Mouse (Mus musculus) midbrain, embryonic 16.5 days (tissue): Measurements from ENCODE around the gene Cdon. TPM values are rescaled to one million over a fixed set of nuclear protein-coding genes. Genes with fewer than 3 reads are reported as not detected.

Source experiments
- ATAC-seq: fragments of 200-750 bp; cut with Nextera tagmentation; 2 replicates; pipeline ENCODE4 v1.8.0; 2017; ENCODE audit warnings: moderate TSS enrichment
- H3K27ac ChIP-seq: fragments of 300-500 bp; sonication (generic); 2 replicates; pipeline ENCODE4 v1.5.1; 2014; ENCODE audit warnings: mild to moderate bottlenecking, low read length, mixed read lengths
- H3K27me3 ChIP-seq: fragments of 300-500 bp; sonication (generic); 2 replicates; pipeline ENCODE4 v1.6.1; 2014; ENCODE audit warnings: low read depth, low read length, mixed read lengths; ENCODE audit not compliant: control insufficient read depth, insufficient read depth
- H3K36me3 ChIP-seq: fragments of 300-500 bp; sonication (generic); 2 replicates; pipeline ENCODE4 v1.6.1; 2014; ENCODE audit warnings: mild to moderate bottlenecking, low read length, moderate library complexity, mixed read lengths; ENCODE audit not compliant: control insufficient read depth, insufficient read depth
- H3K4me1 ChIP-seq: fragments of 300-500 bp; sonication (generic); 2 replicates; pipeline ENCODE4 v1.6.1; 2014; ENCODE audit warnings: mild to moderate bottlenecking, low read length, mixed read lengths; ENCODE audit not compliant: control insufficient read depth, insufficient read depth
- H3K4me2 ChIP-seq: fragments of 300-500 bp; sonication (generic); 2 replicates; pipeline ENCODE4 v1.6.1; 2014; ENCODE audit warnings: mild to moderate bottlenecking, low read length, mixed read lengths
- H3K4me3 ChIP-seq: fragments of 300-500 bp; sonication (generic); 2 replicates; pipeline ENCODE4 v1.5.1; 2014; ENCODE audit warnings: low read depth, mild to moderate bottlenecking, low read length, moderate library complexity, mixed read lengths
- H3K9ac ChIP-seq: fragments of 300-500 bp; sonication (generic); 2 replicates; pipeline ENCODE4 v1.6.1; 2014; ENCODE audit warnings: low read depth, low read length, mixed read lengths
- H3K9me3 ChIP-seq: fragments of 300-500 bp; sonication (generic); replicated peaks from 2 replicates; pipeline ENCODE4 v1.6.1; 2014; ENCODE audit warnings: mild to moderate bottlenecking, low read length, mixed read lengths; ENCODE audit not compliant: control insufficient read depth, poor library complexity, severe bottlenecking
- WGBS: fragments of 180-500 bp; shearing (Covaris S2); extraction: QIAGEN DNeasy Blood & Tissue Kit; methylation state at CpG from one replicate; pipeline ENCODE4 v1.1.7; 2014; 5-methylcytosine and 5-hydroxymethylcytosine counted together
- polyA plus RNA-seq: library from polyadenylated mRNA; unstranded; fragments of >200 nt; fragmentation: Nextera tagmentation; extraction: Ambion mirVana; gene quantifications from 2 replicates; pipeline ENCODE4 v1.2.1, GENCODE M21; 2015

The Cdon gene
- polyA plus RNA-seq, 1 experiment from 2014 or later, result 2.1 TPM

DNA sequence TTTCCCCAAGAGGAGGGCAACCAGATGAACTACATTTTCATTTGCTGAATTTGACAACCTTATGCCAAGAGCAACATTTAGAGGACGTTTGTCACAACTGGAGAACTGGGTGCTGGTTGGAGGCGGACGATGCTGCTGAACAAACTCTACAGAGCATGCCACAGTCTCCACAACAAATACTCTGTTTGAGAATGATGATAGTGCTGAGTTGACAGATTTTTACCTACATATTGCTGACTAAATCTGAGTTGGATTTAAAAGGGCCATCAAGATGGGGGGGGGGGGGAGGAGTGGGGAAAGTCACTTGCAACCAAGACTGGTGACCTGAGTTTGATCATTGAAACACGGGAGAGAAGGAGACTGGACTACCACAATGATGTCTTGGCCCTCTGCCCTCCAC is 17.4 kb upstream of the Cdon start:
- Histone ChIP-seq H3K27ac (no peak overlapping the region), H3K4me2 (no peak overlapping the region), H3K4me3 (no peak overlapping the region), H3K4me1 (peaks cover 11% of the 10 kb centered on the region; the same call in 1 of the 2 replicates), H3K9ac (no peak overlapping the region), H3K27me3 (no peaks in the 10 kb centered on the region; the same call in 1 of the 2 replicates), H3K9me3 (no peaks in the 10 kb centered on the region), H3K36me3 (no peaks in the 10 kb centered on the region)
- no peak for ATAC-seq
- WGBS, result 68% methylated on average over 4 of the region's 4 CpGs

- no peak overlapping the region for H3K27ac ChIP-seq
- no peaks in the 10 kb centered on the region for H3K36me3 ChIP-seq
- peaks cover 10% of the 10 kb centered on the region; the same call in 1 of the 2 replicates for H3K4me1 ChIP-seq
- no peak overlapping the region for H3K4me3 ChIP-seq
- ATAC-seq, result no peak
- peaks cover 3% of the 10 kb centered on the region for H3K27me3 ChIP-seq
- no peak overlapping the region for H3K4me2 ChIP-seq
- WGBS, result 27% methylated on average over 13 of the region's 13 CpGs
- H3K9ac ChIP-seq, result no peak overlapping the region
- H3K9me3 ChIP-seq, result no peaks in the 10 kb centered on the region
Observed at GRCm38 (mm10) chr9:35405038-35405905, 15.7 kb upstream of the Cdon start.

DNA sequence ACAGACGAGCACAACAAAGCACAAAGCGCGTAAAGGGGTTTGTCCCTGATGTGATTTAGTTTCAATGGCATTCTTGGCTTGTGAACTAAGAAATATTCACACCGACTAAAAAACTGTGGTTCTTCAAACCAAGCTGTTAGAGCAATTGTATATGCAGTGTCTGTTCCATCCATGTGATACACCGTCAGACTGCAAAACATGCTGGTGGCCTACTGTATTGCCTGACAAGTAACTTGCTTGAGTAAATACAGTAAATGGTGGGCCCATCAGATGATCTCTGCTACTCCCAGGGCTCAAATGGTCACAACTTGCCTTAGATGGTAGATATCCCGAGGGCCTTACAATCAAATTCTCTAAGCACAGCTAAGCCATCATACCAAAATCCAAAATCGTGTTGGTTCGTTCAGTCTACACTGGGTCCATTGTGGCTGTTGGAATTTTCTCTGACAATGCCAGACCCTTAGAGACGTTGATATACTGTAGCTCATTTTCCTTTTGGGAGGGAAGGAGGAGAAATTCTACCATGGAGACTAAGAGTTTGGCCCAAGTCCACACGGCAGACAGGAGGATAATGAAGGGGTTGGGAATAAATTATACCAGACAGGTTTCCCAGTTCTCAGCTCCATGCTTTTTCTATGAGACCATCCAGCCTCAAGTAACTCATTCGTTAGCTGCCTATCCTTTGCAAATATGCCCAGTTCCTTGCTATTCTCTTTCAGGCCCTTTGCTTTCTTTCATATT is 9.5 kb upstream of the Cdon start:
- H3K9ac ChIP-seq, result no peak overlapping the region
- H3K4me3 ChIP-seq, result no peak overlapping the region
- no peaks in the 10 kb centered on the region for H3K36me3 ChIP-seq
- no peak overlapping the region for H3K4me2 ChIP-seq
- peaks cover 7% of the 10 kb centered on the region; the same call in 1 of the 2 replicates for H3K27me3 ChIP-seq
- WGBS, result 63% methylated on average over 11 of the region's 11 CpGs
- no peak overlapping the region for H3K27ac ChIP-seq
- H3K9me3 ChIP-seq, result no peaks in the 10 kb centered on the region
- H3K4me1 ChIP-seq, result peaks cover 3% of the 10 kb centered on the region; the same call in 1 of the 2 replicates
- ATAC-seq, result 0 out of 2 replicates have a peak, but pooled peaks have one; percentile 20

- no peaks in the 10 kb centered on the region for H3K9me3 ChIP-seq
- peaks cover 7% of the 10 kb centered on the region; the same call in 1 of the 2 replicates for H3K27me3 ChIP-seq
- peaks cover 3% of the 10 kb centered on the region; the same call in 1 of the 2 replicates for H3K4me1 ChIP-seq
- H3K9ac ChIP-seq, result no peak overlapping the region
- no peak overlapping the region for H3K4me3 ChIP-seq
- WGBS, result 20% methylated on average over 7 of the region's 7 CpGs
- no peak overlapping the region for H3K27ac ChIP-seq
- no peak overlapping the region for H3K4me2 ChIP-seq
- no peaks in the 10 kb centered on the region for H3K36me3 ChIP-seq
- ATAC-seq, result 0 out of 2 replicates have a peak, but pooled peaks have one; percentile 31
Observed at GRCm38 (mm10) chr9:35411975-35412374, 9.0 kb upstream of the Cdon start.

DNA sequence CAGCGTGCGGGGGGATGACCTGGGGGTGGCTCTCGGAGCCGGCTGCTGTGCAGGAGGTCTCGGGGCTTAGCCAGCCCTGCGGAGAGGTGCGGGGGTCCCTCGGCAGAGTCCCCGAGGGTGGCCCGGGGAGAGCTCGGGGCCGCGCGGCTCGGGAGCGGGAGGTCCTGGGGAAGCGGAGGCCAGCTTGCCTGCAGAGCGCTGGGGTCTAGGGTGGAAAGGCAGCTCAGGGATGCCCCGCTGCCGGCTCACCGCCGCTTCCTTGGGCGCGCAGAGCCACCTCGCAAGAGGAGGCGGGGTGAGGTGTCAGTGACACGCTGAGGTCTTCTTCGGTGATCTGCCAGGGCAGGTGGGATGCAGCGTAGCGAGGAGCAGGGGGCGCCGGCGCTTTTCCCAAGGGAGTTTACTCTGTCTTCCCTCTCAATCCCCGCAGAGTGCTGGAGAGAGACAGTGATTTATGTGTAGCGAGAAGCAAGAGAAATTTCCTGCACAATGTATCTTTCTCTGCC is 855 bp downstream of the Cdon start:
- H3K9ac ChIP-seq, result peak overlapping the region; percentile 92
- no peaks in the 10 kb centered on the region for H3K9me3 ChIP-seq
- under 1% methylated on average over 32 of the region's 35 CpGs for WGBS
- peak; percentile 80 for ATAC-seq
- peak overlapping the region; percentile 65 for H3K4me2 ChIP-seq
- H3K4me1 ChIP-seq, result peaks cover 35% of the 10 kb centered on the region
- H3K36me3 ChIP-seq, result no peaks in the 10 kb centered on the region
- H3K27ac ChIP-seq, result peak overlapping the region; percentile 95
- H3K4me3 ChIP-seq, result peak overlapping the region; percentile 79
- H3K27me3 ChIP-seq, result peaks cover 5% of the 10 kb centered on the region; the same call in 1 of the 2 replicates

DNA sequence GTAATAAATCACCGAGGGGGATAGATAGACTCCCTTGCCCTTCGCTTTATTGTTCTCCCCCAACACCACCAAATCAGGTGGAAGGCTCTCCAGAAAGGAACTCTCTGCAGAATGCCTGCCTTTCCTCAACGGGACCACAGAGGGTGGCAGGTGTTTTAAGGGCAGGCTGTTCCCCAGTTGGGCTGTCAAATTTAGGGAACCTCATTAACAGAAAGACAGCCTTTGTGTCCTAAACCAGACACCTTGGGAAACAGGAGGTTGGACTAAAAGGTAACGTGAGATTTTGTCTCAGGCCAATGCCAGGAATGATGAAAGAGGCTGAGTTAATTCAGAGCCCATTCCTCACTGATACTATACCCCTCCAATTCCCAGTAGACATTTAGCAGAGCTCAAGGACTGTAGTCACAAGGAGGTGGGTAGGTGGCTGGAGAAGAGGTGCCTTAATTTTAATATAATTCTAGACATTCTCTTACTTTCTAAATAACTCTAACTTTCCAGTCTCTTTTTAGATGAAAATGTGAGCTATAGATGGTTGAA is 1.5 kb downstream of the Cdon start:
- no peaks in the 10 kb centered on the region for H3K36me3 ChIP-seq

GRCm38 (mm10) chr9:35423265-35423664 is 2.3 kb downstream of the Cdon start:
- H3K9me3 ChIP-seq, result no peaks in the 10 kb centered on the region
- no peaks in the 10 kb centered on the region for H3K36me3 ChIP-seq
- no peak for ATAC-seq
- H3K9ac ChIP-seq, result no peak overlapping the region
- peak overlapping the region; percentile 79 for H3K4me3 ChIP-seq
- no peak overlapping the region for H3K27ac ChIP-seq
- H3K4me1 ChIP-seq, result peaks cover 38% of the 10 kb centered on the region
- peaks cover 4% of the 10 kb centered on the region; the same call in 1 of the 2 replicates for H3K27me3 ChIP-seq
- H3K4me2 ChIP-seq, result peak overlapping the region; percentile 65
- WGBS, result 7% methylated on average over 4 of the region's 4 CpGs

More for the DNA sequence above, 1.5 kb downstream of the Cdon start:
- Histone ChIP-seq H3K27me3 (peaks cover 5% of the 10 kb centered on the region; the same call in 1 of the 2 replicates), H3K4me2 (peak overlapping the region; percentile 65), H3K27ac (peak overlapping the region; percentile 95), H3K9ac (peak overlapping the region; percentile 92), H3K9me3 (no peaks in the 10 kb centered on the region), H3K4me3 (peak overlapping the region; percentile 79), H3K4me1 (peaks cover 35% of the 10 kb centered on the region)
- WGBS, result 2% methylated on average over 4 of the region's 4 CpGs
- ATAC-seq, result no peak

DNA sequence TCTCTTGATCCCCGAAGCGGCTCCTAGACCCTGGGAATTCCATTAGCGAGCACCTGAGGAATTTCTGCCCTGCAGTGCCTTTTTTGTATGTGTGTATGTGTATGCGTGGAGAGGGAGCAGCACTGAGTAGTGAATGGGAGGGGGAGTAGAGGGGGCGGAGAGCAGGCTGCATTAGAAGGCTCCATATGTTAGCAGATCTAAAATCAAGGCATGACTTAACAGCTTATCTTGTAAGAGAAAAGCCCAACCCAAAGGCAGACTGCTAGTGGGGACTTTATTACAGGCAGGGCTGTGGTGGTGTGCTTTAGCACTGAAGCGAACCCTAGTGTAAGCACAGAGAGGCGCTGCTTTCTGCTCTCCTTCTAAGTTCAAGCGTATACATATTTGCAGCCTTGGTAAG is 3.7 kb downstream of the Cdon start:
- Histone ChIP-seq H3K27ac (peak overlapping the region; percentile 63), H3K36me3 (no peaks in the 10 kb centered on the region), H3K4me2 (peak overlapping the region; percentile 67), H3K27me3 (no peaks in the 10 kb centered on the region), H3K4me1 (peaks cover 38% of the 10 kb centered on the region), H3K9me3 (no peaks in the 10 kb centered on the region), H3K4me3 (peak overlapping the region; percentile 32), H3K9ac (peak overlapping the region; percentile 44; the same call in 1 of the 2 replicates)
- ATAC-seq, result peak; percentile 9; the same call in 1 of the 2 replicates
- WGBS, result 4% methylated on average over 8 of the region's 8 CpGs
